Mouse (Mus musculus): ENCODE data around the gene Slc19a3. TPM values are rescaled to one million over a fixed set of nuclear protein-coding genes. Genes with fewer than 3 reads are reported as not detected.
A peak's percentile ranks its signal among the peaks of the same experiment; 100 is the strongest.

Slc19a3 gene
- total and polyA plus RNA-seq, 3 experiments, result 0.20 to 0.66 (median 0.39) TPM

- no peak overlapping the region for H3K4me3 ChIP-seq
- H3K27ac ChIP-seq, result no peak overlapping the region
- H3K9ac ChIP-seq (ENCODE audit: low read depth, low read length), result no peak overlapping the region
- TF ChIP-seq EP300 (IDR thresholded peaks at IDR 0.05; ENCODE audit: insufficient read depth, low read depth, low read length) (no peak), POLR2A (IDR thresholded peaks at IDR 0.05; ENCODE audit: insufficient read depth, low read depth, low read length) (no peak), CTCF (IDR thresholded peaks at IDR 0.05) (no peak)
- no peaks in the 10 kb centered on the region for H3K27me3 ChIP-seq (ENCODE audit: control insufficient read depth, insufficient read depth, low read length)
- H3K4me1 ChIP-seq (ENCODE audit: control insufficient read depth, insufficient read depth, low read length), result peaks cover 3% of the 10 kb centered on the region
- DNase-seq, result no peak
- no peaks in the 10 kb centered on the region for H3K36me3 ChIP-seq (ENCODE audit: control insufficient read depth, insufficient read depth, low read length)
- intact Hi-C loops (cut with DNase I), result no loop called here
- no peaks in the 10 kb centered on the region for H3K79me2 ChIP-seq (replicated peaks; ENCODE audit: control insufficient read depth, insufficient read depth, low read length)
Observed at GRCm38 (mm10) chr1:82977840-82978239, 60.4 kb downstream of the Slc19a3 start.

- WGBS, result 52% methylated on average over 5 of the region's 5 CpGs
- no peaks in the 10 kb centered on the region for H3K36me3 ChIP-seq (ENCODE audit: control insufficient read depth, insufficient read depth, low read length)
- H3K79me2 ChIP-seq (replicated peaks; ENCODE audit: control insufficient read depth, insufficient read depth, low read length), result no peaks in the 10 kb centered on the region
- H3K4me3 ChIP-seq, result no peak overlapping the region
- no peak overlapping the region for H3K9ac ChIP-seq (ENCODE audit: low read depth, low read length)
- no peak overlapping the region for H3K27ac ChIP-seq
- no peak for DNase-seq
- H3K27me3 ChIP-seq (ENCODE audit: control insufficient read depth, insufficient read depth, low read length), result no peaks in the 10 kb centered on the region
- TF ChIP-seq CTCF (IDR thresholded peaks at IDR 0.05) (no peak), POLR2A (IDR thresholded peaks at IDR 0.05; ENCODE audit: insufficient read depth, low read depth, low read length) (no peak), EP300 (IDR thresholded peaks at IDR 0.05; ENCODE audit: insufficient read depth, low read depth, low read length) (no peak)
- H3K4me1 ChIP-seq (ENCODE audit: control insufficient read depth, insufficient read depth, low read length), result peaks cover 3% of the 10 kb centered on the region
- intact Hi-C loops (cut with DNase I), result no loop called here
Observed at GRCm38 (mm10) chr1:82975750-82976149, 62.5 kb downstream of the Slc19a3 start.

DNA sequence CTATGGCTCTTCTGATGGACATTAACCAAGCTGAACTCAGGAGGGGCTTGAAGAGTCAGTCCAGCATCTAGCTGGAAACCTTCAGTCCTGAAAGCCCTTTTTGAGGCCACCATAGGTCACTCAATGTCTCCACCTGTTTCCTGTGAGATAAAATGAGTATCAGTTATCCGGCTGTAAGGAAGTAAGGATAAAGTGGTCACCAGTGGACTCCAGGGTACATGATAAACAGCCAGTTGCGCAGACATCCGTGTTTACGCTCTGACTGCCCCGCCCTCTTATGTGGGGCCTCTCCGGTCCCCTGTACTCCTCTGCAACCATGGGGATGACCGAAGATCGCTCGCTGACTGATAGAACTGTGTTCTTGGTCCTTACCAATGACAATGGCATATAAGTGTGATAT, 63.9 kb downstream of the Slc19a3 start:
- no peak overlapping the region for H3K27ac ChIP-seq
- WGBS, result 49% methylated on average over 9 of the region's 9 CpGs
- H3K9ac ChIP-seq (ENCODE audit: low read depth, low read length), result no peak overlapping the region
- TF ChIP-seq CTCF (IDR thresholded peaks at IDR 0.05), result no peak
- TF ChIP-seq EP300 (IDR thresholded peaks at IDR 0.05; ENCODE audit: insufficient read depth, low read depth, low read length), result no peak
- no peak for TF ChIP-seq POLR2A (IDR thresholded peaks at IDR 0.05; ENCODE audit: insufficient read depth, low read depth, low read length)
- H3K36me3 ChIP-seq (ENCODE audit: control insufficient read depth, insufficient read depth, low read length), result no peaks in the 10 kb centered on the region
- H3K27me3 ChIP-seq (ENCODE audit: control insufficient read depth, insufficient read depth, low read length), result no peaks in the 10 kb centered on the region
- no peak for DNase-seq
- intact Hi-C loops (cut with DNase I), result no loop called here
- H3K4me1 ChIP-seq (ENCODE audit: control insufficient read depth, insufficient read depth, low read length), result peaks cover 3% of the 10 kb centered on the region
- no peaks in the 10 kb centered on the region for H3K79me2 ChIP-seq (replicated peaks; ENCODE audit: control insufficient read depth, insufficient read depth, low read length)
- H3K4me3 ChIP-seq, result no peak overlapping the region

DNA sequence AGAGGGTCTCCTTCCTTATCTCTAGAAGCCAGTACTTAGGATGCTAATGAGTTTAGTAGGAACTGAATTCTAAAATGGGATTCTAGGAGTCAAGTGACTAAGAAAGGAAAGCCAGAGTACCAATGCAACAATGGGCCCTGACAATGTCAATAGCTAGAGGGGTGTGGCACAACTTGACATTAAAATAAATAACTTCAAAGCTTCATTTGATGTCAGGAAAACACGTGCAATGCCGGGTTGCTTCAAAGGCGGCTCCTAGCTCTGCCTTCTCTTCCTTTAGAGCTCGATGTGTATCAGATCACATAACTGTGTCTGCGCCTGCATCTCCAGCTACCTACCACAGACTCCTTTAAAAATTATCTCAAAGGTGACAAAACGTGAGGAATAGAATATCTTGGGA, 64.3 kb downstream of the Slc19a3 start:
- intact Hi-C loops (cut with DNase I), result no loop called here
- WGBS, result 41% methylated on average over 6 of the region's 6 CpGs
- Histone ChIP-seq H3K27me3 (ENCODE audit: control insufficient read depth, insufficient read depth, low read length) (no peaks in the 10 kb centered on the region), H3K36me3 (ENCODE audit: control insufficient read depth, insufficient read depth, low read length) (no peaks in the 10 kb centered on the region), H3K79me2 (replicated peaks; ENCODE audit: control insufficient read depth, insufficient read depth, low read length) (no peaks in the 10 kb centered on the region), H3K4me3 (no peak overlapping the region), H3K27ac (no peak overlapping the region), H3K4me1 (ENCODE audit: control insufficient read depth, insufficient read depth, low read length) (peaks cover 3% of the 10 kb centered on the region), H3K9ac (ENCODE audit: low read depth, low read length) (no peak overlapping the region)
- no peak for DNase-seq
- TF ChIP-seq EP300 (IDR thresholded peaks at IDR 0.05; ENCODE audit: insufficient read depth, low read depth, low read length) (no peak), CTCF (IDR thresholded peaks at IDR 0.05) (no peak), POLR2A (IDR thresholded peaks at IDR 0.05; ENCODE audit: insufficient read depth, low read depth, low read length) (no peak)

GRCm38 (mm10) chr1:82973244-82973643, 65.0 kb downstream of the Slc19a3 start:
- Histone ChIP-seq H3K9ac (ENCODE audit: low read depth, low read length) (no peak overlapping the region), H3K79me2 (replicated peaks; ENCODE audit: control insufficient read depth, insufficient read depth, low read length) (no peaks in the 10 kb centered on the region), H3K27ac (no peak overlapping the region), H3K4me1 (ENCODE audit: control insufficient read depth, insufficient read depth, low read length) (peaks cover 3% of the 10 kb centered on the region), H3K36me3 (ENCODE audit: control insufficient read depth, insufficient read depth, low read length) (no peaks in the 10 kb centered on the region), H3K27me3 (ENCODE audit: control insufficient read depth, insufficient read depth, low read length) (no peaks in the 10 kb centered on the region), H3K4me3 (no peak overlapping the region)
- DNase-seq, result no peak
- intact Hi-C loops (cut with DNase I), result no loop called here
- TF ChIP-seq POLR2A (IDR thresholded peaks at IDR 0.05; ENCODE audit: insufficient read depth, low read depth, low read length), result no peak
- TF ChIP-seq EP300 (IDR thresholded peaks at IDR 0.05; ENCODE audit: insufficient read depth, low read depth, low read length), result no peak
- peak; percentile 29 for TF ChIP-seq CTCF (IDR thresholded peaks at IDR 0.05)
- WGBS, result 78% methylated on average over 1 of the region's 1 CpGs

GRCm38 (mm10) chr1:82972046-82972445, 66.2 kb downstream of the Slc19a3 start:
- WGBS, result 2% methylated on average over 4 of the region's 4 CpGs
- intact Hi-C loops (cut with DNase I), result no loop called here
- no peak overlapping the region; the same call in 1 of the 2 replicates for H3K27ac ChIP-seq
- no peaks in the 10 kb centered on the region for H3K36me3 ChIP-seq (ENCODE audit: control insufficient read depth, insufficient read depth, low read length)
- no peaks in the 10 kb centered on the region for H3K79me2 ChIP-seq (replicated peaks; ENCODE audit: control insufficient read depth, insufficient read depth, low read length)
- H3K4me1 ChIP-seq (ENCODE audit: control insufficient read depth, insufficient read depth, low read length), result peaks cover 3% of the 10 kb centered on the region
- H3K9ac ChIP-seq (ENCODE audit: low read depth, low read length), result no peak overlapping the region
- DNase-seq, result peak; percentile 18 to 23
- H3K27me3 ChIP-seq (ENCODE audit: control insufficient read depth, insufficient read depth, low read length), result no peaks in the 10 kb centered on the region
- TF ChIP-seq EP300 (IDR thresholded peaks at IDR 0.05; ENCODE audit: insufficient read depth, low read depth, low read length), result no peak
- TF ChIP-seq CTCF (IDR thresholded peaks at IDR 0.05), result no peak
- no peak for TF ChIP-seq POLR2A (IDR thresholded peaks at IDR 0.05; ENCODE audit: insufficient read depth, low read depth, low read length)
- no peak overlapping the region for H3K4me3 ChIP-seq

Measured in heart, adult 2 months (tissue).